Mouse (Mus musculus) hindbrain, embryonic 12.5 days (tissue): ENCODE measurements around the gene Siae. TPM values are rescaled to one million over a fixed set of nuclear protein-coding genes. Genes with fewer than 3 reads are reported as not detected.
A peak's percentile ranks its signal among the peaks of the same experiment; 100 is the strongest.

Experiments used
- ATAC-seq: fragments of 200-750 bp; cut with Nextera tagmentation; 2 replicates; pipeline ENCODE4 v1.8.0; 2017; ENCODE audit warnings: moderate TSS enrichment; ENCODE audit not compliant: low FRiP score
- H3K27ac ChIP-seq: fragments of 300-500 bp; sonication (generic); 2 replicates; pipeline ENCODE4 v1.5.1; 2016; ENCODE audit warnings: mild to moderate bottlenecking
- H3K27me3 ChIP-seq: fragments of 300-500 bp; sonication (generic); 2 replicates; pipeline ENCODE4 v1.6.1; 2016; ENCODE audit warnings: mild to moderate bottlenecking
- H3K36me3 ChIP-seq: fragments of 300-500 bp; sonication (generic); 2 replicates; pipeline ENCODE4 v1.6.1; 2016; ENCODE audit warnings: mild to moderate bottlenecking
- H3K4me1 ChIP-seq: fragments of 300-500 bp; sonication (generic); 2 replicates; pipeline ENCODE4 v1.6.1; 2016
- H3K4me2 ChIP-seq: fragments of 300-500 bp; sonication (generic); replicated peaks from 2 replicates; pipeline ENCODE4 v1.6.1; 2016; ENCODE audit warnings: mild to moderate bottlenecking
- H3K4me3 ChIP-seq: fragments of 300-500 bp; sonication (generic); 2 replicates; pipeline ENCODE4 v1.5.1; 2016; ENCODE audit warnings: mild to moderate bottlenecking
- H3K9ac ChIP-seq: fragments of 300-500 bp; sonication (generic); 2 replicates; pipeline ENCODE4 v1.6.1; 2016; ENCODE audit warnings: mild to moderate bottlenecking, moderate library complexity
- H3K9me3 ChIP-seq: fragments of 300-500 bp; sonication (generic); replicated peaks from 2 replicates; pipeline ENCODE4 v1.6.1; 2016; ENCODE audit warnings: mild to moderate bottlenecking
- WGBS: fragments of 180-500 bp; shearing (Covaris S2); methylation state at CpG from one replicate; pipeline ENCODE4 v1.1.7; 2016; 5-methylcytosine and 5-hydroxymethylcytosine counted together
- polyA plus RNA-seq: library from polyadenylated mRNA; unstranded; fragments of >200 nt; fragmentation: Nextera tagmentation; extraction: Ambion mirVana; gene quantifications from 2 replicates; pipeline ENCODE4 v1.2.1, GENCODE M21; 2016

Gene Siae
- polyA plus RNA-seq, 1 experiment from 2014 or later: 9.4 TPM

DNA sequence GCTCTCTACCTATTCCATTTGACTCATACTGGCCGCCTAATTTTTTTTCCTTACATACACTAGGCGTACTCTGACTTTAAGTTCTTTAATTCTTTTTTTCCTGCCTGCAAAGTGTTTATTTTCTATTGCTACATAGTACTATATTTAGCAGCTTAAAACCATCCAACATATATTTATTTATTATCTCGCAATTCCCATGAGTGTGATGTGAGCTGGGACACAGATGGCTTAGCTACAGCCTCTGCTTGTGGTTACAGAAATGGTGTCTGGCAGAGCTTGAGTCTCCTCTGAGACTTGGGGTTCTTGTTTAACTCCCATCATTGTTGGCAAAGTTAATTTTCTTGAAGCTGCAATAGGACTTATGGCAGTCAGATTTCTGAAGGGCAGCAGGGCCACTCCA is 83.2 kb downstream of the Siae start:
- Histone ChIP-seq H3K4me2 (no peak overlapping the region), H3K36me3 (no peaks in the 10 kb centered on the region), H3K9me3 (no peaks in the 10 kb centered on the region), H3K4me3 (no peak overlapping the region), H3K27ac (no peak overlapping the region), H3K9ac (no peak overlapping the region), H3K4me1 (no peaks in the 10 kb centered on the region), H3K27me3 (no peaks in the 10 kb centered on the region)
- ATAC-seq: no peak
- WGBS: 92% methylated on average over 3 of the region's 3 CpGs

DNA sequence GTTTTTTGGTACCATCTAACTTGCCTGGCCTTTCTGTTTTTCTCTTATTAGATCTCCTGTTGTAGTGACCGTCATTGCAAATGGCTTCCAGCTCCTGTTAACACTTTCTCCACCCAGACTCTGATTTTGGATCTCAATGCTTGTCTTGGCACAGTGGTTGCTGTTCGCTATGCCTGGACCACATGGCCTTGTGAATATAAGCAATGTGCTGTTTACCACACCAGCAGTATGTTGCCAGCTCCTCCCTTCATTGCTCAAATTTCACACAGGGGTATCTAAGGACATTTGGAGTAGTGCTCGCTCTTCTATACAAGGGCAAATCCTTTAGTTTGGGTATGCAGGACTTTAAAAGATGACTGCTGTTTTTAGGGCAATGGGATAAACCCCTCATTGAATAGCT is 90.7 kb downstream of the Siae start:
- no peak for ATAC-seq

DNA sequence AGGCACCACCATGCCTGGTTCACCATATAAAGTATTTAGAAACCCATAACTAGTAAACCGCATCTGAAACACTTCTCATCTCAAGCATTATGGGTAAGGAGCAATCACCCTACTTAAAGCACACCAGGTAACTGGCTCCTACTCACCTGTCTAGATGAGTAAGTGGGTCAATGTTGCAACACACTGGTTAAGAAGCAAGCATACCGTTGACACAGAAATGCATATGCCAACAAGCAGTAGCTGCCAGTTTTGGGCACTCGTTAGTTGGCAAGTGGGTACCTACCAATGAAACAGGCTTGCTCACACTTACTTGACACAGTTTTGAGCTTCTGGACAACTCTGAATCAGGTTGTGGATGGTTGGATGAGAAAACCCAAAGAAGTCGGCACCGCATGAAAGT is 95.1 kb downstream of the Siae start:
- Histone ChIP-seq H3K4me1 (peaks cover 6% of the 10 kb centered on the region; the same call in 1 of the 2 replicates), H3K27ac (no peak overlapping the region), H3K9ac (no peak overlapping the region), H3K4me2 (no peak overlapping the region), H3K36me3 (peaks cover 66% of the 10 kb centered on the region), H3K27me3 (no peaks in the 10 kb centered on the region), H3K4me3 (no peak overlapping the region), H3K9me3 (no peaks in the 10 kb centered on the region)
- ATAC-seq: no peak
- WGBS: 94% methylated on average over 5 of the region's 5 CpGs

More for the DNA sequence above, 90.7 kb downstream of the Siae start:
- H3K27me3 ChIP-seq: no peaks in the 10 kb centered on the region
- H3K36me3 ChIP-seq: peaks cover 38% of the 10 kb centered on the region
- no peak overlapping the region for H3K9ac ChIP-seq
- H3K4me1 ChIP-seq: no peaks in the 10 kb centered on the region
- WGBS: 89% methylated on average over 3 of the region's 3 CpGs
- no peak overlapping the region for H3K27ac ChIP-seq
- no peaks in the 10 kb centered on the region for H3K9me3 ChIP-seq
- no peak overlapping the region for H3K4me3 ChIP-seq
- no peak overlapping the region for H3K4me2 ChIP-seq

DNA sequence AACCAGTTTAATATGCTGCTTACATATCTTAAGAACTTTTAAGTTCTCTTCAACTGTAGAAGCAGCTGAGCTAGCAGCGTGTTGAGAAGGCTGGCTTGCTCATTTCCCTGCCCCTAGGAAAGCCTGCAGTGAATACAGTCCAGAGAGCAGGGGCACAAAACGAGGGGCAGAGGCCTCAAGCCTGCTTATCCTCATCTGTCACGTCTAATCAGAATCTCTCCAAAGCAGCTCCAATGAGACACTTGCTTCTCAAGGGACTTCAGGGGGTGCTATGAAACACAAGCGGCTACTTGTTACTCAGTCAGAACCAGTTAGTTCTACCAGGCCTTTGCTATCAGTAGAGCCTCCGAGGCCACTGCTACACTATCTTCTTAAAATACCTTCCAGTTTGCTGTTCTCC is 98.3 kb downstream of the Siae start:
- Histone ChIP-seq H3K4me2 (no peak overlapping the region), H3K9me3 (no peaks in the 10 kb centered on the region), H3K36me3 (peaks cover 51% of the 10 kb centered on the region), H3K27me3 (no peaks in the 10 kb centered on the region), H3K27ac (no peak overlapping the region), H3K4me3 (no peak overlapping the region), H3K9ac (no peak overlapping the region), H3K4me1 (peaks cover 19% of the 10 kb centered on the region)
- no peak for ATAC-seq
- 91% methylated on average over 5 of the region's 5 CpGs for WGBS

DNA sequence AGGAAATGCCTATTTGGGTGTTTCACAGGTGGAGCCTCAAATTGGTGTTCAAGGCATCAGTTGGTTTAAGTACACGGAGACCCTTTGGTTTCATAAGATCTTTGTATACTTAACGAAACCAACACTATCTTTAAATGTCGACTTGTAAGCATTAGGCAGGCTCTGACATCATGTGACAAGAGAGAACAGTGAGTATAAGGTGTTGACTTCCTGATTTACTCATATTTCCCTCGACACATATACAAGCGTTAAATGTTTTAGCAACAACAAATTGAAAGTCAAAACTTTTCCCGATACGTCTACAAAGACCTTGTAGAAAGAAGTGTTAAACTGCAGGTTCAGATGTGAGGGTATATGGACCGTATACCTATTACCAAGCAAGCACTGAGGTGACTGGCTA is 100.5 kb downstream of the Siae start:
- Histone ChIP-seq H3K36me3 (peaks cover 31% of the 10 kb centered on the region), H3K9ac (no peak overlapping the region), H3K27ac (no peak overlapping the region), H3K9me3 (no peaks in the 10 kb centered on the region), H3K4me3 (peak overlapping the region; percentile 80), H3K4me2 (peak overlapping the region; percentile 83), H3K4me1 (peaks cover 19% of the 10 kb centered on the region), H3K27me3 (no peaks in the 10 kb centered on the region)
- 71% methylated on average over 8 of the region's 8 CpGs for WGBS
- no peak for ATAC-seq

DNA sequence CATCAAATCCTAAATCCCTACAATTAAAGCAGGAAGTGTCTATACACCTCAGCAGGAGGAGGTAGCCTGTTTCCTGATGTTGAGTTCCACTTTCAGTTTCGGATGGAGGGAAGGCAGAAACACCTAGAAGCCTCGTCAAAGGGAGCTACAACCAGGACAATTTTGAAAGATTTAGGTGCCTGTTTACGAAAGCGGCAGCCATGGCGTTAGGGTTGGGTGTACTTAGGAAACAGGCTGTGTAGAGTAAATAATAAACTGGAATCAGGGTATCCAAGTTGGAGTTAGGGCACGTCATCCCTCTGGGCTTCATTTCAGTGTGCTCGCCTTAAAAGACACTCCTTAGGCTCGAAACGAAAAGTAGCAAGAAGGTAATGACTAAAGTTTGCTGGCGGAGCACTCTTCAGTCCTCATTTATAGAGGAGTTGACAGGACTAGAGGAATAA is 101.0 kb downstream of the Siae start:
- H3K4me3 ChIP-seq: peak overlapping the region; percentile 80
- H3K9me3 ChIP-seq: no peaks in the 10 kb centered on the region
- H3K9ac ChIP-seq: peak overlapping the region; percentile 75
- WGBS: 3% methylated on average over 10 of the region's 10 CpGs
- H3K4me1 ChIP-seq: peaks cover 19% of the 10 kb centered on the region
- H3K27ac ChIP-seq: peak overlapping the region; percentile 76; the same call in 1 of the 2 replicates
- ATAC-seq: no peak; the same call in 1 of the 2 replicates
- H3K4me2 ChIP-seq: peak overlapping the region; percentile 83
- no peaks in the 10 kb centered on the region for H3K27me3 ChIP-seq
- H3K36me3 ChIP-seq: peaks cover 26% of the 10 kb centered on the region

DNA sequence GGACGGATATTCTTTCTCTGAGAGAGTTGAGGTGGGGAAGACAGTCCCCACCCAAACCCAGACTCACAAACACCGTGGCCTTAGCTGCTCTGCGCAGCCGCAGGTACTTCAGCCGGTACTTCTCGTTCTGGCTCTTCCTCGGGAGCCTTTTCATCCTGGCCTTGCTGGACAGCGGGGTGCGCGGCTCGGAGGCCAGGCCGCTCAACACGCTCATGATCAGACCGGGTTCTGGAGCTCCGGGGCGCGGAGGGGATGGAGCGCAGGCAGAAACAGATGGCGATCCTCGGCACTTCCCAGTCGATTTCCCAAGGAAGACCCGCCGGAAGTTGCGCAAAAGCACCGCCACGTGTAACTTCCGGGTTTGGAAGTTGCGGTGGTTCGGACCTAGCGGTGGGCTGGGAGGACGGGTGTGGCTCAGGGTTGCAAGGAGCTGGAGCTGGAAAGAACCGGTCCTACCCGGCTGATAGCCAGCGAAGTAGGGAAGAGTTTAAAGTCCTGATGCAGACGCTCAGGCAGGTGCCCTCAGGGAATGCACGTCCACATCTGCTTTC is 101.5 kb downstream of the Siae start, which contains the start of gene Tbrg1:
TSS of gene Tbrg1 (minus strand) at position 382 of the 551 bp plus-strand sequence.
- Histone ChIP-seq H3K36me3 (peaks cover 24% of the 10 kb centered on the region), H3K4me2 (peak within 1 kb of the TSS; percentile 83), H3K4me3 (peak within 1 kb of the TSS; percentile 80), H3K9ac (peak within 1 kb of the TSS; percentile 75), H3K9me3 (no peaks in the 10 kb centered on the region), H3K27ac (peak within 1 kb of the TSS; percentile 76), H3K4me1 (peaks cover 19% of the 10 kb centered on the region), H3K27me3 (no peaks in the 10 kb centered on the region)
- under 1% methylated on average over 36 of the region's 36 CpGs for WGBS
- peak; percentile 88 for ATAC-seq

DNA sequence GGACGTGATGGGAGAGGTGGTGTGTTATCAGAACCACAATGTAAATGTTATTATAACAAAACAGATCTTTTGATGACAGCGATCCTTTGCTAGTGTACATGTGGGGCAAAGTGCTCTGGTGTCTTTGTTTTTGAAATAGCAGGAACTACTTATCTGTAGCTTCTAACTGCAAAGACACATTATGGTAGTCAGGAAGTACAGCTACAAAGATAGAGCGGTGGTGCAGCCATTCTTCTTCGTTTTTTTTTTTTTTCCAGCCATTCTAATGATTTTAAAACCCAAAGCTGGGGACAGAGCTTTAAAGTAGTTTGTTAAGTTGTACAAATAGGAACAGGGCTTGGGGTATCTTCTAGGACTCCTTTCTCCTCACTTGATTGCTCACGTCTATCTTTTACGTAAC is 103.9 kb downstream of the Siae start:
- Histone ChIP-seq H3K36me3 (peaks cover under 1% of the 10 kb centered on the region), H3K4me2 (no peak overlapping the region), H3K4me1 (peaks cover 19% of the 10 kb centered on the region), H3K4me3 (no peak overlapping the region), H3K9ac (no peak overlapping the region), H3K27me3 (no peaks in the 10 kb centered on the region), H3K9me3 (no peaks in the 10 kb centered on the region), H3K27ac (no peak overlapping the region)
- WGBS: 86% methylated on average over 6 of the region's 6 CpGs
- no peak for ATAC-seq

DNA sequence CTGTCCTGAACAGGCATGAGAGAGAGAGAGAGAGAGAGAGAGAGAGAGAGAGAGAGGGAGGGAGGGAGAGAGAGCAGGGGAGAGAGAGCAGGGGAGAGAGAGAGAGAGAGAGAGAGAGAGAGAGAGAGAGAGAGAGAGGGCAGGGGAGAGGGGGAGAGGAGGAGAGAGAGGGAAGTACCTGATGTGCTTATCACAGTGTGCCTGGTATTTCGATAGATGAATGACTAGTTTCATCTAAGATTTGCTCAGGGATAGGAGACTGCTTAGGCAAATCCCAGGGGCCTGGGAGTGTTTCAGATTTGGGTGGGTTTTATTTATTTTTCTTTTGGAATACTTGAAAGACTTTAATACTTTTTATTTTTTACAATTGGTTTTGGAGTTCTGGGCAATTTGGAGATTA is 107.7 kb downstream of the Siae start:
- no peaks in the 10 kb centered on the region for H3K27me3 ChIP-seq
- H3K4me2 ChIP-seq: no peak overlapping the region
- ATAC-seq: no peak
- H3K4me1 ChIP-seq: no peaks in the 10 kb centered on the region
- no peak overlapping the region for H3K9ac ChIP-seq
- WGBS: 84% methylated on average over 1 of the region's 1 CpGs
- no peaks in the 10 kb centered on the region for H3K9me3 ChIP-seq
- H3K36me3 ChIP-seq: no peaks in the 10 kb centered on the region
- H3K4me3 ChIP-seq: no peak overlapping the region
- H3K27ac ChIP-seq: no peak overlapping the region

DNA sequence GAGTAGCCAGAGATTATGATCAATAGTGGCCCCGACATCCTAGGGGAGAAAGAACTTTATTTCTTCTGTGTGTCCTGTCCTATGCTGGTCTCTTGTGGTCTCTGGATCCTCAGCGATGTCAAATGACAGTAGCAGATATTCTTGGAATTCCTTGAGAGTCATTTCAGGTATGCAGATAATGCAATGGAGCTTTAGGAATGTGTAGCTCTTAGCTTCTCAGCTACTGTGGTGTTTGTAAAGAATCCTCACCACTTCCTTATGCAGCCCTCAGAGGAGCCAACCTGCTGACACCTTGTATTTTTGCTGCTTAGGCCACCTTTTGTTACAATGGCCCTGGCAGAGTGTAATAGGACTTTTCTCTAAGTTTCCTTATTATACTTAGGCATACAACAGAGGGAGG is 109.1 kb downstream of the Siae start:
- WGBS: 75% methylated on average over 2 of the region's 2 CpGs
- Histone ChIP-seq H3K4me2 (no peak overlapping the region), H3K36me3 (no peaks in the 10 kb centered on the region), H3K27ac (no peak overlapping the region), H3K27me3 (no peaks in the 10 kb centered on the region), H3K4me3 (no peak overlapping the region), H3K9me3 (no peaks in the 10 kb centered on the region), H3K4me1 (no peaks in the 10 kb centered on the region), H3K9ac (no peak overlapping the region)
- no peak for ATAC-seq

DNA sequence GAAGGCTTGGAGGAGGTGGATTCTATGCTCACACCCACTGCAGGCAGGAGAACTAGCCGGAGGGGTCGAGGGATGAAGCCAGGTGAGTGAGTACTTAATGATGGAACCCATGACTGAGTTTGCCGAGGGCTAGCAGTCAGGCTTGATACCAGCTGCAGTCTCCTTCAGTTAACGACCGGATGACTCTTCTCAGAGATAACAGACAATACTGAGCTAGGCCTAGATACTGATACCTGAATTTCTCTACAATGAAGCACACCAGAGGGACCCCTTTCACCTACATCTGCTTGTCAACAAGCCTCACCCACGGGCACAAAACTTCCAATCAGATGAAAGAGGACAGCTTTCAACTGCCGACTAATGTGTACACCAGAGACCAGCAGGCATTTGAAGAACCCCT is 110.5 kb downstream of the Siae start:
- WGBS: 82% methylated on average over 7 of the region's 7 CpGs
- Histone ChIP-seq H3K27ac (no peak overlapping the region), H3K4me3 (no peak overlapping the region), H3K27me3 (no peaks in the 10 kb centered on the region), H3K9ac (no peak overlapping the region), H3K36me3 (no peaks in the 10 kb centered on the region), H3K4me1 (no peaks in the 10 kb centered on the region), H3K4me2 (no peak overlapping the region), H3K9me3 (no peaks in the 10 kb centered on the region)
- ATAC-seq: no peak

DNA sequence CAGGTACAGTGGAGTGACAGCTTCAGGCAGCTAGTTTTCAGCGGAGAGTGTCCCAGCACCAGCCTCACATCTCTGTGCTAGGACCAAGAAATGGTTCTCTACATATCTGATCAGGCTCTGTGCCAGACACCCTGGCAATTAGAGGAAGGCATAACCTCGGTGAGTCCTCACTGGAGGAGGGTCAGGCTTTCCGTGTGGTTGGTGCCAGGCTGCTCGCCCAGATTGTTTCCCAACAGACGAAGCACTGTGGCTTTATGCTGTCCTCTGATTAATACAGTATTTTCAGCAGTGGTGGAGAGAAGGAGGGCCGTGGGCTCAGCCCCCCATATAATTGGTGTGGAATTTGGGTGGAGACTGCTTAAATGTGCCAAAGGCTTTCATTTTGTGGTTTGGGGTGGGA is 113.6 kb downstream of the Siae start, which contains the start of gene Panx3:
TSS of gene Panx3 (minus strand) at position 121 of the 400 bp plus-strand sequence.
- no peaks in the 10 kb centered on the region for H3K36me3 ChIP-seq
- H3K9ac ChIP-seq: no peak within 1 kb of the TSS
- H3K27me3 ChIP-seq: no peaks in the 10 kb centered on the region
- ATAC-seq: no peak
- H3K4me1 ChIP-seq: no peaks in the 10 kb centered on the region
- H3K27ac ChIP-seq: no peak within 1 kb of the TSS
- H3K4me2 ChIP-seq: no peak within 1 kb of the TSS
- WGBS: 68% methylated on average over 6 of the region's 6 CpGs
- no peak within 1 kb of the TSS for H3K4me3 ChIP-seq
- H3K9me3 ChIP-seq: no peaks in the 10 kb centered on the region

DNA sequence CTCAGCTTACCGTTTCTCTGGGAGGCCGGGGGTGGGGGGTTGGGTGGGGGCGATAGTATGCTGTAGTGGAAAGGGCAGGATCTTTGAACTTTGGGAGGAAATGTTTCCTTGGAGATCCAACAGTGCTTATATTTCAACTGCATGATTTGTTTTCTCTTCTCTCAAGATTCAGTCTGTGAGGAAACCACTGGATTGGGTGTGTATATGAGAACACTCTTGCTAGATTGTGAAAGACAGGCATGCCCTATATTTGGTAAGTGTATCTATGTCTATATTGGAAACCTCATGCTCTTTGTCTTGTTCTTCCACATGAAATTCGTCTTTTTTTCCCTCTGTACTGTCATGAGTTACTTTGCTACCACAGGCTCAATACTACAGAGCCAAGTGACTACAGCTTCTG is 114.2 kb downstream of the Siae start:
- 68% methylated on average over 4 of the region's 4 CpGs for WGBS
- Histone ChIP-seq H3K27ac (no peak overlapping the region), H3K9ac (no peak overlapping the region), H3K9me3 (no peaks in the 10 kb centered on the region), H3K27me3 (no peaks in the 10 kb centered on the region), H3K36me3 (no peaks in the 10 kb centered on the region), H3K4me1 (no peaks in the 10 kb centered on the region), H3K4me2 (no peak overlapping the region), H3K4me3 (no peak overlapping the region)
- ATAC-seq: no peak
